Mouse (Mus musculus) E14TG2a.4 (cell line): ENCODE measurements at regions not wholly inside any gene's neighbourhood (a gene's known extent, or its start where the extent isn't known, plus 50 kb on each side); places are given as distances from the start of the nearest gene placed in this dataset.

Experiments used
- CTCF ChIP-seq: conservative IDR thresholded peaks from 2 replicates; pipeline ENCODE4 v1.5.1; 2014; ENCODE audit warnings: low read length
- POU5F1 ChIP-seq: IDR thresholded peaks from 2 replicates; pipeline ENCODE4 v1.6.1; 2014; ENCODE audit warnings: low read length, borderline replicate concordance

DNA sequence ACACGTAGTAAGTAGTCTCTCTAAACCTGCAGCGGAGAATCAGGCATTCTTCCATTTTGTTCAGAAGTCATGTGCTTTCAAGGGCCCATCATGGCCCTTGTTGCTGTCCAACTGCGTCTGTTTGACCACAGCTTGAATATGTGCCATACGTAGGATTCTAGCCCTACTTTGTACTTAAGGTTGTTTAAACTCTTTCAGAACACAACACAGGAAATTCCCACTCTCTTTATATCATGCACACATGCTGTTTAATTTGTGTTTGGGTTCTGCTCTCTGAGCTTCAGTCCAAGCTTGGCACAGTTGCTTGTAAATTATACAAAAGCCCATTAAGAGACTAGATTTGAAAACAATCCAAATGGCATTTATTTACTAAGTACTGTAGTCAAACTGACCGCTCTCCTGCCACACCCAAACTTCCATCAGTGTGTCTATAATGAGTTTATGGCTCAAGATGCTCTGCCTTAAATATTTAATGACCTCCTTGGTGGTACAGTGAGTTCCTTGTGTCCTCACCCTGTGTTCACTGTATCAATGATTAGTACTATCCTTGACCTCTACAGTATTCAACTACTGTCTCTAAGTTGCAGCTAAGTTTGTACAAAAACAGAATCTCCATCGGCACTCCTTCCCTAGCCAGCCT, 76.4 kb upstream of the 4933415F23Rik start:
- TF ChIP-seq CTCF (no peak), POU5F1 (no peak)
